Mouse (Mus musculus) olfactory bulb, adult 2 months (tissue): ENCODE measurements around the gene Slc46a3.

ENCODE experiments used
- CTCF ChIP-seq: fragments of 200-500 bp; IDR thresholded peaks from 2 replicates; pipeline ENCODE4 v1.5.1; 2012; ENCODE audit warnings: low read depth, mild to moderate bottlenecking, low read length, moderate library complexity; ENCODE audit not compliant: insufficient read depth
- POLR2A ChIP-seq: fragments of 200-500 bp; IDR thresholded peaks from 2 replicates; pipeline ENCODE4 v1.6.1; 2012; ENCODE audit warnings: mild to moderate bottlenecking, low read depth, low read length, moderate library complexity; ENCODE audit not compliant: insufficient read depth

DNA sequence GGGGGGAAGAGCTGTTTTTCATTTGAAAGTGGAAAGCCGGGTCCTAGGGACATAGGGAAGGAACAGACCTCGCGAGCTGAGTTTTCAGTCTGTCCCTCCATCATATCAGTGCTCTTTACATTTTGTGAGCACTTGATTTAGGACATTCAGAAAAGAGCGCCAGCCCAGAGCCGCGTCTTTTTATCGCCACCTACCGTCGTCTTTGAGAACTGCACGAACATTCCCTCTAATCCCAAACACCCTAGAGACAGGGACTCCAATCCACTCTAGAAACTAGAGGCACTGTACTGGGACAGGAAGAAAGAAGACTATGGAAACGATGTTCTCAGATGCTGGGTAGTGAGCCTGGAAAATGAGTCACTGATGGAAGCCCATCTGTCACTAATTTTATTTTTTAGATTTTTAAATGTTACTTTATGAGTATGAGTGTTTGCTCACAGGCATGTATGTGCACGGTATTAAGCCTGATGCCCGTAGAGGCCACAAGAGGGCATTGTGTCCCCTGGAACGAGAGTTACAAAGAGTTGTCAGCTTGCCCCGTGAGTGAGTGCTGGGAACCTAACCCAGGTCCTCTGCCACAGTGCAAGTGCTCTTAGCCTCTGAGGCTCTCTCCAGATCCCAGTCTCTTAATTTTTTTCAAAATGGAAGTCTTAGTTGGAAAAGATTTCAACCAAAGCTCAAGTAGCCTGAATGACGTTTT, 46.3 kb downstream of the Slc46a3 start:
- no peak for TF ChIP-seq POLR2A
- TF ChIP-seq CTCF, result peak; percentile 46
